Mouse (Mus musculus) liver (tissue): ENCODE results near the gene Tbl3.
A peak's percentile ranks its signal among the peaks of the same experiment; 100 is the strongest.
"Not testable (repeated sequence)": the region's sequence is repeated elsewhere in the genome, so short reads cannot be mapped to it uniquely, and the experiment has no call there.

Experiments
- DNase-seq: peaks from one replicate; pipeline ENCODE4 v3.0.0-alpha.2; 2020; ENCODE audit warnings: mixed read lengths

Tbl3 gene

DNA sequence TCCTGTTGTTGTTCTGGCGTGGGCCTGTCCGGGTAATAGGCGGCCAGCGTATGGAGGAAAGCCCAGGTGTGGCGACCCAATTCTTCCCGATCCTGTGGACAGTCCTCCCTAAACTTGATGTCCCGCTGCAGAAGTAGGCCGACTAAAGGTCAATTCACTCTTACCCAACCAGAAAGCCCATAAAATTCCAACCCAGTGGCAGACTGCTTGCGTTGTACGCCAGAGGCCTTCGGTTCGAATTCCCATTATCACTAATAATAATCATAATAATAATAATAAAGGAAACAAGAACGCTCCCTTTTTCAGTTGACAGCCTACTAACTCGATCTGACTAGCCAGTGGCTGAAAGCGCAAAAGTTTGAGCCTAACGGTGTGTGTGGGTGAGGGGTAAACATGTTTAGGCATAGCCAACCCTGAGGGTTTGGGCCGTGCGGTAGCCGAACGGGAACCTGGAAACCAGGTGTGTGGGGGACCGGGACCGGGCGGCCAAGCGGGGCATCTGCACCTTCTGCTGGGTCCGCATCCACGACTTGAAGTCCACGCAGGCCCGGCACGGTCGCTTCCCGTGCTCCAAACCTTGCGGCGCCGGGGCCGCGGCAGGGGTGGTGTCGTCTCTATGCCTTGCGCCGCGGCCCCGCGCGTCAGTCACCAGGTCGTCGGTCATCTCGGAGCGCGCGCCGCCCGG is 12.0 kb downstream of the Tbl3 start:
- no peak for DNase-seq

DNA sequence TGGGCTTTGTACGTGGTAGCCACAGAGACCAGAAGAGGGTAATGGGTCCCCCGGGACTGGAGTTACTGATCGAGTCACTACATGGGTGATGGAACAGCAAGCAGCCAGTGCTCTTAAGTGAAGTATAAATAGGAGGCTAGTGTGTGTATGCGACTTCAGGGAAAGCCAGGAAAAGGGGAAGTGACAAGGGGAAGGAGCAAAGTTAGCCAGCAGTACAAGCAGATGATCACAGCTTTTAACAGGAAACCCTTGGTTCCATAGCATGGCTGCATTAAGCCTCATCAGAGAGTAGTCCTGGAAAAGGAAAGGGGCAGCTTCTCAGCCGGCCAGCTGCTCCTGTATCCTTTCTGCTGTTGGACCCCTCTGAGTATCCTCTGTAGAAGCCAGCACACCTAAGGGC is 15.1 kb downstream of the Tbl3 start:
- no peak for DNase-seq

DNA sequence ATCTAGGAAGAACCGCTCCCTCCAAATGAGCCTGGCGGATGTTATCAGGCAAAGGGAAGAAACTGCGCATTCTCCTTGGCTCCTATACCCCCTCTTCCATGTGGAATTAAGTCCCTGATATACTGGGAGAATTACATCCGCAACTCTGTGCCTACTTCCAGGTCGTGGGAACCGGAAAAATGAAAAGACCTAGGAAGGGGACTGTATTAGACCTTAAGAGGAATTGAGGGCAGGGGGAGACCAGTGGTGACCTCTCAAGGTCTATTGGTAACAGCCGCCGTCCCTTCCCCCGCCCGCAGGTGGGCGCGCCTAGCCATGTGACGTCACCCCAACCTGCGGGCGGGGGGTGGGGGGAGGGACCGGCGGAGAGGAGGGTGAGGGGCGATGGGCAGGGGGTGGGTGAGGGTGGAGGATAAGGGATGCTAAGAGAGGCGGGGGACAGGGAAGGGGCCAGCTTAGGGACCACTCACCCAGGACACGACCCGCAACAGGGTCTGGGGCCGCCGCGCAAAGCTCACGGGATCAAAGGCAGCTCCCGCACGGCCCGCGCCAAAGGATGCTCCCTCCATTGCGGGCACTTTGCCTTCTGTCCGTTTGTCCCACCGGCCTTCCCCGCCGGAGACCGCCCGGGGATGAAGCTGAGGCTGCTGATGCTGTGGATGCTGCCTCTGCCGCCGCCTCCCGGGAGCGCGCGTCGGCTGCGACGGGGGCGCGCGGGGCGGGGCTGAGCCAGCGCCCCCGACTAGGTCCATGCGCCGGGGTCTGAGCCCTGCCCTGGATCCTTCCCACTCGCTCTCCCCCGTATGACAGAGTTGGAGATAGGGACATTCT is 18.0 kb downstream of the Tbl3 start, which contains the start of gene Syngr3:
Gene Syngr3 (minus strand): TSS at position 705 of the 831 bp plus-strand sequence.
- DNase-seq = no peak

DNA sequence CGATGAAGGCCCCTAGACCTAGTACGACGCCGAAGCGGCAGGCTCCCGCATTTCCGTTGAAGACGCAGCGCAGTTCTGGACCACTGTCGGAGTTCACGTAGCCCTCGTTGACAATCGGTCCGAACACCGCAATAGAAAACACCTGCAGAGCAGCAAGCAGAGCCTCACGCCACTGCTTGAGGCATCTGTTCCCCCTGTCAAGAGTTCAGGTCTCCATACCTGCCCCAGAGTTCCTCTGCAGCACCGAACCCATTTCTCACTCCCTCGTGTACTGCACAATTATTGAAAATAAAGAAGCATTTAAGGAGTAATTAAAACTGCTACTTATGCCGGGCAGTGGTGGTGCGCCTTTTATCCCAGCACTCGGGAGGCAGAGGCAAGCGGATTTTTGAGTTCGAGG is 19.9 kb downstream of the Tbl3 start:
- no peak for DNase-seq

GRCm38 (mm10) chr17:24687146-24687595 is 20.3 kb downstream of the Tbl3 start:
- peak; percentile 80 for DNase-seq

- DNase-seq = peak; percentile 78
These were observed 20.9 kb downstream of the Tbl3 start for GRCm38 (mm10) chr17:24686514-24686913.

GRCm38 (mm10) chr17:24677500-24678080 is 29.9 kb downstream of the Tbl3 start:
- no peak for DNase-seq

- DNase-seq = no peak
These were observed 30.6 kb downstream of the Tbl3 start for GRCm38 (mm10) chr17:24676877-24677276.

- peak; percentile 71 for DNase-seq
These were observed 31.3 kb downstream of the Tbl3 start for GRCm38 (mm10) chr17:24676187-24676586.

DNA sequence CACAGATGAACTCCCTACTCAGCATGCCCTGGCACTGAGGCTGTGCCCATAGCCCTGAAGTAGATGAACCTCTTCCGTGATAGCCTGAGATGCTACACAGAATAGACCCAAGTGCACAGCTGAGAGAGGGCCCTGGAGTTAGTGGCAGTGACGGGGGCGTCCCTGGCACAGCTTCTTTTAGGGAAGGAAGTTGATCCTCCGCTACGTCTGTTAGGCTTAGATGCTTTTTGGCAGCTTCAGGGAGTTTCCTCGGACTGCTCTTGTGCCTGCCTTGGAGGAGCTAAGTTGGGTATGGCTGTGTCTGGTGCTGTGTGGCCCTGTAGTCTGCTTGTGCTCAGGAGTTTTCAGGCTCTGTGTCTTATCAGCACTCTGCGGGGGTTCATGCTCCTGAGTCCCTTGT is 33.2 kb downstream of the Tbl3 start:
- DNase-seq = no peak

GRCm38 (mm10) chr17:24672141-24672540 is 35.3 kb downstream of the Tbl3 start:
- DNase-seq = peak; percentile 66

- no peak for DNase-seq
These were observed 36.1 kb downstream of the Tbl3 start for GRCm38 (mm10) chr17:24671346-24671745.

GRCm38 (mm10) chr17:24670246-24670844 is 37.1 kb downstream of the Tbl3 start:
- DNase-seq = no peak

DNA sequence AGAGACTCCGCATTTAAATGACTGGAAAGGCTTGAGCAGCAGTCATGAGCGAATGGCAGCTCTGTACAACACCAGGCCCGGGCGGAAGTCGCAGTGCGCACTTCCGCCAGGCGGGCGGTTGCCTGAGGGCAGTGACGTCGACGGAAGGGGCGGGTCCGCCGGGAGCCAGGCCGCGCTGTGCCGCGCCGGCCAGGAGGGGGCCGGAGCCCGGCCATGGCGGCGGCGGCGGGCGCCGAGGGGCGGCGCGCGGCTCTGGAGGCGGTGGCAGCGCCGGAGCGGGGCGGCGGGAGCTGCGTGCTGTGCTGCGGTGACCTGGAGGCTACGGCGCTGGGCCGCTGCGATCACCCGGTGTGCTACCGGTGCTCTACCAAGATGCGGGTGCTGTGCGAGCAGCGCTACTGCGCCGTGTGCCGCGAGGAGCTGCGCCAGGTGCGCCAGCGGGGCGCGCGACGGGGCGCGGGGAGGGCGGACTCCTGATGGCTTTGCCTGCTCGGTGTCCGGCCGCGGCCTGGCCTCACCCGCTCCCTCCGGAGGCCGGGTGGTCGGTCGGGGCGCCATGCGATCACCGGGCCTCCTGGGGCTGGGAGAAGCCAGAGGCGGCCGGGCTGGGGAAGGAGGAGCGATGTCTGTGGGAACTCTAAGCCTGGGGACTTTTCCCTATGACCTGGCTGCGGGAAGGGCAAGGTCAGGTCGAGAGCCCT is 37.8 kb downstream of the Tbl3 start, which contains the start of gene Zfp598:
Gene Zfp598 (plus strand): TSS at position 143 of the 701 bp plus-strand sequence.
- peak; percentile 95 for DNase-seq

DNA sequence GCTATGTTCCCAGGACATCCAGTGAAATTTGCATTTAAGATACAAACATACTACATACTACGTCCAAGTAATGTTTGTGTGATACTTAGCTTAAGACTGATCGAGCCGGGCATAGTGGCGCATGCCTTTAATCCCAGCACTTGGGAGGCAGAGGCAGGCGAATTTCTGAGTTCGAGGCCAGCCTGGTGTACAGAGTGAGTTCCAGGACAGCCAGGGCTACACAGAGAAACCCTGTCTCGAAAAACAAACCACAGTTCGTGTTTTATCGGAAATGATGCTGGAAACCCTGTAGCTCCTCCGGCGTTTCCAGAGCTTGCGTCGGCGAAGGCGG is 38.3 kb downstream of the Tbl3 start:
- not testable (repeated sequence) for DNase-seq

- DNase-seq = peak; percentile 60
These were observed 40.0 kb downstream of the Tbl3 start for GRCm38 (mm10) chr17:24667416-24667815.

GRCm38 (mm10) chr17:24667011-24667410 is 40.4 kb downstream of the Tbl3 start:
- DNase-seq = not testable (repeated sequence)

GRCm38 (mm10) chr17:24658017-24658758 is 49.3 kb downstream of the Tbl3 start, which contains the start of gene Npw:
Gene Npw, minus strand, starts transcription at chr17:24658457.
- no peak for DNase-seq

- DNase-seq = no peak
These were observed 52.5 kb downstream of the Tbl3 start for GRCm38 (mm10) chr17:24654969-24655368.

DNA sequence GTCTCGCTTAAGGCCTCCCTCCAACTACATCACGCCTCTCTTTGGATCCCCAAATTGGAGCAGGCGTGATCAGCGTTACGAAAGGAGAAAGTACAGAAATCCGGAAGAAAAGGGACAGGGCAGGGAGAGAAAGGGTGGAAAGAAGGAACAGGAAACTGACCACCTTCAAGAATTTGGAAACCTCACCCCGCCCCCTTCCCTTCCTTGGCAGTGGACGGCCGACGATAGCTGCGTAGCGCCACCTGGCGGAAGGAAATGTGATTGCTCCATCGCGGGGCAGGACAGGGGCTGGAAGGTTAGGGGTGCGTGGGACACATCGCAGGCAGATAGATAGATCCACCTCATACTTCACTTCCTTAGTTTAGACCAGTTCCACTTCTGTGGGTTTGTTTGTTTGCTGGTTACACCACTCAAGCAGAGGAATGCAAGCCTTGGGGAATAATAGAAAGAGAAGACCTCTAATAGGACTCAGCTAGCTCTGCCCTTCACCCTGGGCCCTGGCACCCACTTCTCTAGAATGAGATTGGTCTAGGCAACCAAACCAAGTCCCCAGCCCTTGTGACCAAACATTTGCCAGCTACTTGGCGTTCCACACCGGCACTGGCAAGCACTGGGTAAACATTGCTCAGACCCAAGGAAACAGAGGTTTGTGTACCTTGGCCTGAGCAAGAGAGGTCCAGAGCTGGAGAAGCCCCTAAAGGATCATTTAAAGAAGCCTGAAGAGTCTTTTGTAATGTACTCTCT is 53.3 kb downstream of the Tbl3 start:
- DNase-seq = peak; percentile 83

DNA sequence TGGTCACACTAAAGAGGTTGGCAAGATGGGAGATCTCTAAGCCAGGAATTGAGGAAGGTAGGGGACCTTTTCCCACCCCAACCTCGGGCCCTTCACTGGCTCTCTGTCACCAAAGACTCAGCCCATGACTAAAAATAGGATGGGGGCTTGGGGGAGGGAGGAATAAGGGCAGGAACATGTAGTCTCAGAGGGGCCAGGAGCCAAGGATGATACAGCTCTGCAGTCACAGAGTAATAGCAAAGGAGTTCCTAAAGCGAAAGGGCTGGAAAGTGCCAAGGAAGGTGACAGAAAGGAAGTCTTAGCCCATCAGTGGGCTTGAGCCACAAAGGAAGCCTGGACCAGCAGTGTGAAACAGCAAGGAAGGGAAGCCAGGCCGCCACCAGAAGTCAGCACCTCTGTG is 55.6 kb downstream of the Tbl3 start:
- DNase-seq = no peak
